Mouse (Mus musculus): ENCODE data around the gene Plxdc1. TPM values are rescaled to one million over a fixed set of nuclear protein-coding genes. Genes with fewer than 3 reads are reported as not detected.

The Plxdc1 gene
- polyA plus RNA-seq, 1 experiment from 2014 or later = 1.0 TPM

Small RNA genes within 50 kb of the gene (microRNA-seq; reads per million reads assigned to microRNA genes)
- gene Gm22461 (not detected), gene Gm27597 (not detected)

Other genes with a start within 250 kb of the Plxdc1 start
- gene Pip4k2b, start 241.7 kb downstream of the Plxdc1 start, polyA plus RNA-seq (2015; fragmentation: Nextera tagmentation; extraction: Ambion mirVana) = 1.2 and 1.4 TPM in 2 replicates
- gene Cwc25, start 219.9 kb downstream of the Plxdc1 start, polyA plus RNA-seq (2015; fragmentation: Nextera tagmentation; extraction: Ambion mirVana) = 15.0 and 16.3 TPM in 2 replicates
- gene 1700001P01Rik, start 210.5 kb downstream of the Plxdc1 start, polyA plus RNA-seq (2015; fragmentation: Nextera tagmentation; extraction: Ambion mirVana) = not detected in 2 replicates
- 439 and 586 TPM in 2 replicates for gene Rpl23, start 204.0 kb downstream of the Plxdc1 start, polyA plus RNA-seq (2015; fragmentation: Nextera tagmentation; extraction: Ambion mirVana)
- gene Lasp1, start 187.4 kb downstream of the Plxdc1 start, polyA plus RNA-seq (2015; fragmentation: Nextera tagmentation; extraction: Ambion mirVana) = 130 and 143 TPM in 2 replicates
- 3.7 and 3.8 TPM in 2 replicates for gene B230217C12Rik, start 145.7 kb downstream of the Plxdc1 start, polyA plus RNA-seq (2015; fragmentation: Nextera tagmentation; extraction: Ambion mirVana)
- gene Fbxo47, start 102.3 kb downstream of the Plxdc1 start, polyA plus RNA-seq (2015; fragmentation: Nextera tagmentation; extraction: Ambion mirVana) = 0.35 and 0.74 TPM in 2 replicates
- gene Arl5c, start 9.7 kb upstream of the Plxdc1 start, polyA plus RNA-seq (2015; fragmentation: Nextera tagmentation; extraction: Ambion mirVana) = 10.5 and 11.8 TPM in 2 replicates
- 7.0 and 12.1 TPM in 2 replicates for gene Cacnb1, start 36.6 kb upstream of the Plxdc1 start, polyA plus RNA-seq (2015; fragmentation: Nextera tagmentation; extraction: Ambion mirVana)
- gene Rpl19, start 40.3 kb upstream of the Plxdc1 start, polyA plus RNA-seq (2015; fragmentation: Nextera tagmentation; extraction: Ambion mirVana) = 825 and 942 TPM in 2 replicates
- gene Stac2, start 67.0 kb upstream of the Plxdc1 start, polyA plus RNA-seq (2015; fragmentation: Nextera tagmentation; extraction: Ambion mirVana) = 0.25 and 0.47 TPM in 2 replicates
- gene Fbxl20, start 164.0 kb upstream of the Plxdc1 start, polyA plus RNA-seq (2015; fragmentation: Nextera tagmentation; extraction: Ambion mirVana) = 13.3 and 17.8 TPM in 2 replicates
- 46.4 and 53.3 TPM in 2 replicates for gene Med1, start 206.8 kb upstream of the Plxdc1 start, polyA plus RNA-seq (2015; fragmentation: Nextera tagmentation; extraction: Ambion mirVana)
- 7.6 and 7.7 TPM in 2 replicates for gene Cdk12, start 216.6 kb upstream of the Plxdc1 start, polyA plus RNA-seq (2015; fragmentation: Nextera tagmentation; extraction: Ambion mirVana)